Mouse (Mus musculus) layer of hippocampus, adult 9-11 months (tissue): Measurements from ENCODE around the gene Efnb1.

Experiments used
- DNase-seq: peaks from one replicate; pipeline ENCODE4 v3.0.0; 2022

Gene Efnb1

DNA sequence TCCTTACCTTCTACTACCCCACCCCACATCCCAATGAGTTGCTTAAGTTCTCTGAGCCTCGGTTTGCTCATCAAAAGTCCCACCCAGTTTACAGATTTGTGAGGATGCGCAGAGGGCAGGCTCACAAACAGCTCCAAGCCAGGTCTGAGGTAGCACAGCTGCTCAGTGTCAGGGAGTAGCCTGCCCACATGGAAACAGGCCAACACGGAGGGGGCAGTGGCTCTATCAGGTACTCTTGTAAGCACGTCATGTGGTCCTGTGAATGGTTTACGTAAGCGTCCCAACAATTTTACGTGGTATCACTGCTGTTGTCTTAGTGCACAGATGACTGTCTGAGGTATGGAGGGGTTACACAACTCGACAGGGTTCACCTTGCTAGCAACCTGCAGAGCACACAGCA lies 23.1 kb downstream of the Efnb1 start:
- DNase-seq = no peak

DNA sequence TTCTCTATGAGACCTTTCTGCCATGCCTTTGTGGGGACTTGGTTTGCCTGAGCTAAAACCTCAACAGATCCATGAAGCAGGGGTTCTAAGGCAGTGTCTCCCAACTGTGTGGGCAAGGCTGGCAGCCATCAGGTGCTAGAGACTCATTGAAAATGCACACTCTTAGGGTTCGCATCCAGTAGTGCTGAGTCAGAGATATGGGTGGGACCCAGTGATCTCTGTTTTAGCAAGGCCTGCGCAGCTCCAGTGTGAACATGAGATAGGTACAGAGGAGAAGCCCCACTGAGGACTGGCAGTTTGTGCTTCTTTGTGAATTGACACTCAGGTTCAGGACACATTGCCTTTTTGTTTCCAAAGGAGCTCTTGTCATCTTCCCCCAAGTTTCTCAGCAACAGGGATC lies 28.2 kb downstream of the Efnb1 start:
- no peak for DNase-seq

GRCm38 (mm10) chrX:99164855-99165368 lies 29.0 kb downstream of the Efnb1 start:
- DNase-seq = no peak

GRCm38 (mm10) chrX:99167014-99167413 lies 31.1 kb downstream of the Efnb1 start:
- DNase-seq = no peak

GRCm38 (mm10) chrX:99167550-99167949 lies 31.6 kb downstream of the Efnb1 start:
- no peak for DNase-seq

DNA sequence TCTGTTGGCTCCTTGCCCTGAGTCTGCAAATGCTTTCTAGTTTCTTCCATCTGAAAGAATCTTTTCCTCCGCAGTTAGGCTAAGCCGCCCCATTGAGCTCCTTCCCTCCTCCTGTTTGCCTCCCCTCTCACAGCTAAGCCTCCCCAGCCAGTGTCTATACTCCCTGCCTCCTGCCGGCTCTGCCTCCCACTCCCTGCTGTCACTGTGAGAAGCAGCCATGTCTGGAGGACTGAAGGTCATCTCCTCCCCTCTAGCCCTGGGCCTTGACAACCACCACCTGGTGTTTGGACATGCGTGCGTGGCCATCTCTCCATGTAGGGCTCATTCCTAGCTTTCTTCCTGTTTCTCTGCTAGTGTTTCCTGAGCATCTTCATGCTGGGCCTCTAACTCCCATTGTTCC lies 36.4 kb downstream of the Efnb1 start:
- no peak for DNase-seq

DNA sequence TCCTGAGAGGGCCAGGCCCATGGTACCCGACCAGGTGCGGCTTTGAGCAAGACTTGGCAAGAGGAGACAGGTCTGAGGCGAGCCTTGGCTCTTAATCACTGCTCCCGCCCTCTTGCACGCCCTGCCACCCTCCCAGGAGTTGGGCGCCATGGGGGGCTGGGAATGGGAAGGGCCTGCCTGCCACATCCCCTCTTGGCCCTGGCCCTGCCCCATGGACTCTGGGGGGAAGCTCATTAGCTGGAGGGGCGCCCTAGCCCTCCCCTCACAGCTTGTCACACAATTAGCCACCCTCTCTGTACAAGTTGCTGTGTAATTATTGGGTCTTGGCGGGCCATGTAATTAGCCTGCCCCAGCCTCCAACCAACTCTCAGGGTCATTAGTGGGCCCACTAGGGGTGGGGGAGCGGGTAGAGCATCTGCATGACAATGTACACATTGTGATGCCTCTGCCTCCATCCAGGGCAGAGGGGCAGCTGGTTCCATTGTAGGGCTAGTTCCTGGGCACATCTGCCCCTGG lies 49.2 kb downstream of the Efnb1 start:
- no peak for DNase-seq

GRCm38 (mm10) chrX:99186497-99187435 lies 50.8 kb downstream of the Efnb1 start:
- DNase-seq = no peak

DNA sequence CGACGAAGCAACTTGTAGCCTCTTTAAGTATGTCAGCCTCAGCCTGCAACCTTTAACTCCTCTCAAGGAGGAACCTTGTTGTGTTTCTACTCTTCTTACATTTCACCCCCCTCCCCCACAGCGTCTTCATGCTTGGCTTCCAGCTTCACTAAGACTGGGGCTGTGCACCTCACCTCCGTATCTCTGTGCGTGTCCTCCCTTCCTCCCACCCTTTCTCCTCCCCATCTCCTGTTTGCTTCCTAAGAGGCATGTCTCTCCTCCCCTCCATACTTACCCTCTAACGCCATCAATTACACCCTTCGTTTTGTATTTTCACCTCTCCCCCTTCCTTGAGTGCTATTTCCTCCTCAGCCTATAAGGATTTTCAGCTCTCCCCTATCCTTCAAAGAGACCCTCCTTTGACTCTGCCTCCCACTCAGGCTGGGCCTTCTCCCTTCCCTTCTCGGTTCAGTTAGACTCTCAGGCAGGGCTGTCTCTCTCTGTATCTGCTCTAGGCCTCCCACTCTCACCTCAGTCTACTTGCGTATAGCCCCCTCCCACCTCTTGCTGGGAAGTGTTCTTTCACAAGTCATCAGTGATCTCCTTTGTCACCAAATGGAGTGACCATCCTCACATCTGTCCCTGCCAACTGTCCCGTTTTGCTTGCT lies 55.6 kb downstream of the Efnb1 start:
- no peak for DNase-seq

DNA sequence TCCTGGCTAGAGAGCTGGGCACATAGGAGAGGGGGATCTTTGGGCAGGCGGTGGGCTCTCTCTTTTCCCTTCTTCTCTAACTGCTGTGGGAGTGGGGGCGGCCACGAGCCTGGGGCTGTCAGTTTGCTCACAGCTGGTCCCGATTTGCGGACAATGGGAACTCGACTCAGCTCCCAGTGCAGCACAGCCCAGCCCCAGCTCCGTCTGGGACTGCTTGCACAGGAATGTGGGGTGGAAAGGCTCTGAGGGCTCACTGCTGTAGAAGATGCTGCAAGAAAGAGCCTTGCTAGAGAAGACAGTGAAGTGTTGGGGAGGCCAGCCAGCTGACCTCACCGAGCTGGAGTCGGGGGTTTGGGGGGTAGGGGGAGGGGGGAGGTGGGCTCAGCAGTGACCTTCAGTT lies 61.0 kb downstream of the Efnb1 start:
- no peak for DNase-seq

DNA sequence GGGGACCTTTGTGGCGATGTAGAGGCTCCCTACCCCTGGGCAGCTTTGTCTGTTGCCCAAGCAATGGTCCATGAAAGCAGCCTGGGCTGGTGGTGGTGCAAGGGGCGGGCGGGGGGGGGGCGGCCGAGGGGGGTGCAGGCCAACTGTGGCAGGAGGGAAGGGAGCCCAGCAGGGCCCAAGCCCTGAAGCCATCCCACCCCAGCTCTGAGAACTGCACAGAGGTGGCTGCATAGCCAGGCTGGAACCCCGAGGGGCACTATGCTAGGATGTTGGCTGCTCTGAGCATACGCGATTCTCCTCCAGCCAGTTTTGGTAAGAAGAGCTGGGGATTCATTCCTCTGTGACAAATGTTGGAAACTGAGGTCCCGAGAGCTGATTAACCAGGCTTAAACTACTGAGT lies 62.6 kb downstream of the Efnb1 start:
- no peak for DNase-seq
